Mouse (Mus musculus) myocyte (in vitro differentiated cells): ENCODE measurements around the gene Plxnb2. TPM values are rescaled to one million over a fixed set of nuclear protein-coding genes. Genes with fewer than 3 reads are reported as not detected.

ENCODE experiments used
- H3K27me3 ChIP-seq: one replicate; pipeline ENCODE4 v1.6.1; 2011; ENCODE audit not compliant: control insufficient read depth, insufficient read depth, insufficient read length
- H3K36me3 ChIP-seq: one replicate; pipeline ENCODE4 v1.6.1; 2011; ENCODE audit not compliant: control insufficient read depth, insufficient read depth
- H3K4me2 ChIP-seq: one replicate; pipeline ENCODE4 v1.6.1; 2011; ENCODE audit warnings: low read depth, control low read depth
- H3K4me3 ChIP-seq: one replicate; pipeline ENCODE4 v1.5.1; 2011; ENCODE audit warnings: mild to moderate bottlenecking, control low read depth, moderate library complexity
- H3K79me2 ChIP-seq: one replicate; pipeline ENCODE4 v1.6.1; 2011; ENCODE audit not compliant: control insufficient read depth, insufficient read depth
- H3ac ChIP-seq: one replicate; pipeline ENCODE4 v1.6.1; 2011; ENCODE audit not compliant: control insufficient read depth, insufficient read length
- CEBPB ChIP-seq: IDR thresholded peaks from 2 replicates; pipeline ENCODE4 v1.6.1; 2011; ENCODE audit warnings: mild to moderate bottlenecking, moderate library complexity; ENCODE audit not compliant: poor library complexity, insufficient read depth, severe bottlenecking
- E2F4 ChIP-seq: IDR thresholded peaks from one replicate; pipeline ENCODE4 v1.6.1; 2011; ENCODE audit warnings: mild to moderate bottlenecking, control low read depth, moderate library complexity; ENCODE audit not compliant: insufficient read depth
- MAX ChIP-seq: IDR thresholded peaks from one replicate; pipeline ENCODE4 v1.6.1; 2011; ENCODE audit warnings: low read depth, mild to moderate bottlenecking, control low read depth
- MYOD1 ChIP-seq, 3 experiments: IDR thresholded peaks; one replicate each; pipeline ENCODE4 v1.6.1; 2011; ENCODE audit warnings: control low read depth in 2 of 3, low read depth in 2 of 3, mild to moderate bottlenecking in 2 of 3, moderate library complexity in 1 of 3; ENCODE audit not compliant: insufficient read length in 2 of 3, control insufficient read depth in 1 of 3
- MYOG ChIP-seq, 3 experiments: IDR thresholded peaks; one replicate each; pipeline ENCODE4 v1.6.1; 2011; ENCODE audit warnings: control low read depth in 2 of 3, low read depth in 2 of 3, mild to moderate bottlenecking in 2 of 3; ENCODE audit not compliant: insufficient read length in 2 of 3, control insufficient read depth in 1 of 3, insufficient read depth in 1 of 3
- POLR2A ChIP-seq: IDR thresholded peaks from one replicate; pipeline ENCODE4 v1.6.1; 2011; ENCODE audit warnings: low read depth, mild to moderate bottlenecking, control low read depth, moderate library complexity; ENCODE audit not compliant: insufficient read length
- POLR2AphosphoS2 ChIP-seq: IDR thresholded peaks from one replicate; pipeline ENCODE4 v1.6.1; 2011; ENCODE audit warnings: low read depth, control low read depth; ENCODE audit not compliant: insufficient read length
- REST ChIP-seq: IDR thresholded peaks from one replicate; pipeline ENCODE4 v1.6.1; 2011; ENCODE audit warnings: mild to moderate bottlenecking, control low read depth, moderate library complexity; ENCODE audit not compliant: insufficient read depth, insufficient read length
- SRF ChIP-seq: IDR thresholded peaks from one replicate; pipeline ENCODE4 v1.6.1; 2011; ENCODE audit warnings: low read depth; ENCODE audit not compliant: control insufficient read depth, insufficient read length
- TCF12 ChIP-seq: IDR thresholded peaks from one replicate; pipeline ENCODE4 v1.6.1; 2011; ENCODE audit warnings: mild to moderate bottlenecking, control low read depth; ENCODE audit not compliant: poor library complexity, insufficient read depth, severe bottlenecking
- TCF3 ChIP-seq: IDR thresholded peaks from one replicate; pipeline ENCODE4 v1.6.1; 2011; ENCODE audit warnings: low read depth, control low read depth; ENCODE audit not compliant: insufficient read length
- polyA plus RNA-seq: library from polyadenylated mRNA; unstranded; fragments of >200 nt; fragmentation: generic; extraction: Trizol; gene quantifications from one replicate; pipeline ENCODE4 v1.2.1, GENCODE M21; 2012; ENCODE audit warnings: missing spikeins

The Plxnb2 gene
- polyA plus RNA-seq, 1 experiment, result 278 TPM

DNA sequence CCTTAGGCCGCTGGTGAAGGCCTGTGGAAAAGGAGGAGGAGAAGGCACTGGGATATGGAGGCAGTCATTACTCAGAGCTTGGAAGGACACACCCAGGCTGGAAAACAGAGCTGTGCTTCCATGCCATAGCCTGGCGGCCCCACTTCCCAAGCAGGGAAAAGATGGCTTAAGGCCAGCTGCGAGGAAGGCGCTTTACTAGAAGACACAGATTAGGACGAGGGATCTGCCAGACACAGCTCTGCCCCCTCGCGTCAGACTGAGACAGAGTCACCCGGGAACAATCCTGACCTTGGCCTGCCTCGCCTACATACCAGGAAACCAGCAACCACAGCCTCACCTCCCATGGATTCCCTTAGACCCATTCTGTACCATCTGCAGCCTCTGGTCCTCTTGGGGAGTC, 70.4 kb downstream of the Plxnb2 start:
- Histone ChIP-seq H3ac (no peak overlapping the region), H3K4me2 (peak overlapping the region; percentile 22), H3K27me3 (no peaks in the 10 kb centered on the region), H3K79me2 (no peaks in the 10 kb centered on the region), H3K4me3 (no peak overlapping the region), H3K36me3 (peaks cover 45% of the 10 kb centered on the region)
- no peak for TF ChIP-seq TCF12
- TF ChIP-seq MYOD1 (IDR thresholded peaks at IDR 0.05; ENCODE audit: control insufficient read depth in 1 of 3, insufficient read length in 2 of 3, low read depth in 2 of 3), result no peak
- peak; percentile 13 for TF ChIP-seq SRF
- TF ChIP-seq POLR2A, result no peak
- TF ChIP-seq MAX, result no peak
- peak; percentile 14 for TF ChIP-seq POLR2AphosphoS2
- TF ChIP-seq TCF3, result no peak

- H3K79me2 ChIP-seq, result no peaks in the 10 kb centered on the region
- H3ac ChIP-seq, result no peak overlapping the region
- no peak overlapping the region for H3K4me3 ChIP-seq
- no peak for TF ChIP-seq CEBPB
- TF ChIP-seq MAX, result no peak
- TF ChIP-seq MYOG (IDR thresholded peaks at IDR 0.05; ENCODE audit: control insufficient read depth in 1 of 3, insufficient read depth in 1 of 3, insufficient read length in 2 of 3, low read depth in 2 of 3), result peak in 1 of 3 experiments; percentile 48
- TF ChIP-seq MYOD1 (IDR thresholded peaks at IDR 0.05; ENCODE audit: control insufficient read depth in 1 of 3, insufficient read length in 2 of 3, low read depth in 2 of 3), result peak in 2 of 3 experiments; percentile 37 to 47
- peak; percentile 41 for TF ChIP-seq POLR2AphosphoS2
- TF ChIP-seq REST, result no peak
- H3K27me3 ChIP-seq, result no peaks in the 10 kb centered on the region
- H3K36me3 ChIP-seq, result peaks cover 39% of the 10 kb centered on the region
- H3K4me2 ChIP-seq, result peak overlapping the region; percentile 10
Measured at GRCm38 (mm10) chr15:89106976-89107375, 73.6 kb downstream of the Plxnb2 start.

- Histone ChIP-seq H3K36me3 (peaks cover 37% of the 10 kb centered on the region), H3K27me3 (no peaks in the 10 kb centered on the region), H3K79me2 (no peaks in the 10 kb centered on the region), H3K4me3 (no peak overlapping the region), H3K4me2 (no peak overlapping the region), H3ac (no peak overlapping the region)
- TF ChIP-seq E2F4, result no peak
- no peak for TF ChIP-seq POLR2A
- TF ChIP-seq CEBPB, result no peak
- no peak for TF ChIP-seq MAX
Measured at GRCm38 (mm10) chr15:89106073-89106472, 74.5 kb downstream of the Plxnb2 start.

Other genes with a start within 250 kb of the Plxnb2 start
- gene Ttll8, start 226.4 kb downstream of the Plxnb2 start, polyA plus RNA-seq, result not detected
- not detected for gene Mlc1, start 201.8 kb downstream of the Plxnb2 start, polyA plus RNA-seq
- not detected for gene Mov10l1, start 197.9 kb downstream of the Plxnb2 start, polyA plus RNA-seq
- gene Panx2, start 121.1 kb downstream of the Plxnb2 start, polyA plus RNA-seq, result not detected
- gene Trabd, start 105.7 kb downstream of the Plxnb2 start, polyA plus RNA-seq, result 68.2 TPM
- 23.8 TPM for gene Selenoo, start 91.7 kb downstream of the Plxnb2 start, polyA plus RNA-seq
- gene Tubgcp6, start 57.7 kb downstream of the Plxnb2 start, polyA plus RNA-seq, result 15.0 TPM
- gene Hdac10, start 52.1 kb downstream of the Plxnb2 start, polyA plus RNA-seq, result 11.7 TPM
- 35.0 TPM for gene Mapk12, start 40.1 kb downstream of the Plxnb2 start, polyA plus RNA-seq
- gene Mapk11, start 31.2 kb downstream of the Plxnb2 start, polyA plus RNA-seq, result 9.1 TPM
- 6.6 TPM for gene Dennd6b, start 15.7 kb upstream of the Plxnb2 start, polyA plus RNA-seq
- 43.6 TPM for gene Ppp6r2, start 30.8 kb upstream of the Plxnb2 start, polyA plus RNA-seq
- gene Sbf1, start 134.5 kb upstream of the Plxnb2 start, polyA plus RNA-seq, result 222 TPM
- gene Adm2, start 141.9 kb upstream of the Plxnb2 start, polyA plus RNA-seq, result 71.1 TPM
- 0.04 TPM for gene Miox, start 153.6 kb upstream of the Plxnb2 start, polyA plus RNA-seq
- 96.5 TPM for gene Lmf2, start 174.9 kb upstream of the Plxnb2 start, polyA plus RNA-seq
- gene Ncaph2, start 174.9 kb upstream of the Plxnb2 start, polyA plus RNA-seq, result 182 TPM
- gene Sco2, start 193.1 kb upstream of the Plxnb2 start, polyA plus RNA-seq, result 28.0 TPM
- 4.1 TPM for gene Tymp, start 196.3 kb upstream of the Plxnb2 start, polyA plus RNA-seq
- gene Odf3b, start 198.5 kb upstream of the Plxnb2 start, polyA plus RNA-seq, result not detected
- not detected for gene Klhdc7b, start 204.1 kb upstream of the Plxnb2 start, polyA plus RNA-seq
- gene Syce3, start 229.7 kb upstream of the Plxnb2 start, polyA plus RNA-seq, result not detected
- gene Cpt1b, start 245.1 kb upstream of the Plxnb2 start, polyA plus RNA-seq, result 5.9 TPM
- gene C730034F03Rik, start 248.8 kb upstream of the Plxnb2 start, polyA plus RNA-seq, result 0.80 TPM
- gene Gm44502, start 248.9 kb upstream of the Plxnb2 start, polyA plus RNA-seq, result 0.11 TPM
- 35.6 TPM for gene Chkb, start 249.1 kb upstream of the Plxnb2 start, polyA plus RNA-seq